9 mouse cellular contexts compared by ENCODE assay signal in genomic region chr17:33539106-33539675, GRCm38 (mm10). TPM values are rescaled to one million over a fixed set of nuclear protein-coding genes. Genes with fewer than 3 reads are reported as not detected.
DNase-seq lines count a peak whose midpoint lies in the region; ATAC-seq and TF ChIP-seq lines count a peak whose summit lies in the region.
"Had no signal": no experiment of that assay in that cellular context is flagged by ENCODE, and none has a peak within 500 bp of the region (broad histone marks: within the 10 kb centered on the region; RNA-seq: fewer than 3 reads in every experiment).

No protein-coding gene starts in this region.

- TF ChIP-seq CTCF in E14TG2a.4 (conservative IDR thresholded peaks at IDR 0.05; ENCODE audit: low read length): peak; percentile 77
- peak; percentile 66 for TF ChIP-seq CTCF in liver, embryonic 14.5 days (IDR thresholded peaks at IDR 0.05; ENCODE audit: low read depth)

- H3K27me3 ChIP-seq in E14TG2a.4 (ENCODE audit: insufficient read depth, low read length): no peaks in the 10 kb centered on the region
- H3K27me3 ChIP-seq in embryonic facial prominence, embryonic 14.5 days (replicated peaks; ENCODE audit: control insufficient read depth, insufficient read depth, low read length): no peaks in the 10 kb centered on the region
- H3K27me3 ChIP-seq in liver, embryonic 14.5 days (ENCODE audit: control insufficient read depth, insufficient read depth, low read length): no peaks in the 10 kb centered on the region
- H3K27me3 ChIP-seq: megakaryocyte, embryonic 14.5 days had no signal

- no peak for ATAC-seq in embryonic facial prominence, embryonic 14.5 days (ENCODE audit: low read depth)
- ATAC-seq in liver, embryonic 14.5 days (ENCODE audit: insufficient read depth): no peak

- DNase-seq in left cerebral cortex, adult 18-20 months (ENCODE audit: low spot score in 2 of 2): peak; percentile 24 to 33
- no peak for DNase-seq in left cerebral cortex, postnatal 10 days (ENCODE audit: extremely low spot score in 1 of 2, low spot score in 2 of 2)
- peak; percentile 58 for DNase-seq in adrenal gland, postnatal 14 days
- peak; percentile 61 for DNase-seq in embryonic facial prominence, embryonic 14.5 days (ENCODE audit: low spot score)
- DNase-seq in liver, embryonic 14.5 days (ENCODE audit: low read depth in 3 of 3, low spot score in 3 of 3): no peak
- DNase-seq in right cerebral cortex, adult 2 months (ENCODE audit: low spot score in 2 of 2): peak; percentile 44 to 53
- DNase-seq in urinary bladder, postnatal 4 days (ENCODE audit: low spot score in 2 of 2): no peak

- H3K27ac ChIP-seq in embryonic facial prominence, embryonic 14.5 days (replicated peaks; ENCODE audit: low read depth, low read length): no peak overlapping the region
- no peak overlapping the region for H3K27ac ChIP-seq in liver, embryonic 14.5 days

- no peak for TF ChIP-seq EP300 in liver, embryonic 14.5 days (IDR thresholded peaks at IDR 0.05; ENCODE audit: low read depth)

- no peak overlapping the region for H3K4me3 ChIP-seq in E14TG2a.4 (replicated peaks; ENCODE audit: low read length)
- H3K4me3 ChIP-seq in embryonic facial prominence, embryonic 14.5 days (ENCODE audit: low read depth, low read length): no peak overlapping the region
- no peak overlapping the region for H3K4me3 ChIP-seq in liver, embryonic 14.5 days (ENCODE audit: insufficient read depth in 1 of 2, low read depth in 2 of 2, low read length in 2 of 2)
- H3K4me3 ChIP-seq: megakaryocyte, embryonic 14.5 days had no signal

- WGBS in embryonic facial prominence, embryonic 14.5 days: 87% methylated on average over 3 of the region's 3 CpGs
- 79% methylated on average over 3 of the region's 3 CpGs for whole genome bisulfite sequencing in liver, embryonic 14.5 days (ENCODE audit: insufficient replicate concordance)

- peaks cover 26% of the 10 kb centered on the region for H3K36me3 ChIP-seq in E14TG2a.4 (ENCODE audit: insufficient read depth, low read length)
- peaks cover 79% of the 10 kb centered on the region for H3K36me3 ChIP-seq in embryonic facial prominence, embryonic 14.5 days (ENCODE audit: control insufficient read depth, insufficient read depth, low read length)
- no peaks in the 10 kb centered on the region for H3K36me3 ChIP-seq in liver, embryonic 14.5 days (replicated peaks; ENCODE audit: control insufficient read depth, insufficient read depth, low read depth)

- intact Hi-C loops in left cerebral cortex, postnatal 10 days (cut with DNase I): loop anchor here (5.0 kb wide), 1 partner anchor 102 kb away; no protein-coding TSS in a partner anchor

- no peaks in the 10 kb centered on the region for H3K9me3 ChIP-seq in E14TG2a.4 (ENCODE audit: low read length)
- no peaks in the 10 kb centered on the region for H3K9me3 ChIP-seq in embryonic facial prominence, embryonic 14.5 days (ENCODE audit: control insufficient read depth, low read length)
- H3K9me3 ChIP-seq in liver, embryonic 14.5 days (ENCODE audit: control insufficient read depth, low read length): no peaks in the 10 kb centered on the region
- H3K9me3 ChIP-seq: megakaryocyte, embryonic 14.5 days had no signal

- H3K4me1 ChIP-seq in E14TG2a.4 (replicated peaks; ENCODE audit: low read depth, low read length): no peaks in the 10 kb centered on the region
- no peaks in the 10 kb centered on the region for H3K4me1 ChIP-seq in embryonic facial prominence, embryonic 14.5 days (ENCODE audit: control insufficient read depth, insufficient read depth, low read length)
- H3K4me1 ChIP-seq in liver, embryonic 14.5 days (replicated peaks; ENCODE audit: control insufficient read depth in 2 of 2, insufficient read depth in 2 of 2, low read length in 1 of 2): no peaks in the 10 kb centered on the region

- no peak overlapping the region for H3K9ac ChIP-seq in embryonic facial prominence, embryonic 14.5 days (ENCODE audit: low read depth, low read length)
- H3K9ac ChIP-seq in liver, embryonic 14.5 days (replicated peaks): no peak overlapping the region

- H3K4me2 ChIP-seq in embryonic facial prominence, embryonic 14.5 days (ENCODE audit: low read depth, low read length): no peak overlapping the region
- no peak overlapping the region for H3K4me2 ChIP-seq in liver, embryonic 14.5 days (ENCODE audit: low read depth)

RNA-seq across cellular contexts. Expression of gene Adamts10, which starts 15.2 kb away (rescaled TPM):
- 10 to 100 TPM; 23.0 to 27.4 TPM for total RNA-seq in left cerebral cortex, adult 18-20 months (2021)
- total RNA-seq in left cerebral cortex, postnatal 10 days (2021): 10 to 100 TPM; 35.9 to 37.2 TPM
- total RNA-seq in adrenal gland, postnatal 14 days (2021): 39.9 and 51.3 TPM in 2 replicates
- 64.3 and 77.0 TPM in 2 replicates for polyA plus RNA-seq in embryonic facial prominence, embryonic 14.5 days (2014; fragmentation: Nextera tagmentation; extraction: Ambion mirVana)
- 7.3 and 8.6 TPM in 2 replicates for polyA plus RNA-seq in liver, embryonic 14.5 days (2012; rRNA removed)
- 3.6 and 4.3 TPM in 2 replicates for polyA plus RNA-seq in liver, embryonic 14.5 days (2014; fragmentation: Nextera tagmentation; extraction: Ambion mirVana)

RNA-seq across cellular contexts. Expression of gene Myo1f, which starts 16.3 kb away (rescaled TPM):
- total RNA-seq in left cerebral cortex, adult 18-20 months (2021): 1 to 10 TPM; 1.3 to 4.2 TPM
- 1 to 10 TPM; 1.4 to 1.8 TPM for total RNA-seq in left cerebral cortex, postnatal 10 days (2021)
- total RNA-seq in adrenal gland, postnatal 14 days (2021): 1.7 and 7.8 TPM in 2 replicates
- polyA plus RNA-seq in embryonic facial prominence, embryonic 14.5 days (2014; fragmentation: Nextera tagmentation; extraction: Ambion mirVana): 4.1 and 5.8 TPM in 2 replicates
- 3.2 and 4.5 TPM in 2 replicates for polyA plus RNA-seq in liver, embryonic 14.5 days (2012; rRNA removed)
- 4.7 and 5.9 TPM in 2 replicates for polyA plus RNA-seq in liver, embryonic 14.5 days (2014; fragmentation: Nextera tagmentation; extraction: Ambion mirVana)

Comparison
In these comparisons a context has a peak if more than half of its experiments do, and no peak if none do; other contexts are left out.
1. DNase-seq: peak in left cerebral cortex, adult 18-20 months (2 of 2), adrenal gland, postnatal 14 days (single experiment), embryonic facial prominence, embryonic 14.5 days (single experiment) and right cerebral cortex, adult 2 months (2 of 2); none in left cerebral cortex, postnatal 10 days (0 of 2), liver, embryonic 14.5 days (0 of 3) and urinary bladder, postnatal 4 days (0 of 2).